Mouse (Mus musculus): Measurements from ENCODE around the gene Tbc1d10a.
A peak's percentile ranks its signal among the peaks of the same experiment; 100 is the strongest.

Gene Tbc1d10a

GRCm38 (mm10) chr11:4237389-4237912, 50.9 kb downstream of the Tbc1d10a start:
- DNase-seq (ENCODE audit: low spot score) = no peak

- DNase-seq (ENCODE audit: low spot score) = no peak
These were observed 51.6 kb downstream of the Tbc1d10a start for GRCm38 (mm10) chr11:4238167-4238566.

DNA sequence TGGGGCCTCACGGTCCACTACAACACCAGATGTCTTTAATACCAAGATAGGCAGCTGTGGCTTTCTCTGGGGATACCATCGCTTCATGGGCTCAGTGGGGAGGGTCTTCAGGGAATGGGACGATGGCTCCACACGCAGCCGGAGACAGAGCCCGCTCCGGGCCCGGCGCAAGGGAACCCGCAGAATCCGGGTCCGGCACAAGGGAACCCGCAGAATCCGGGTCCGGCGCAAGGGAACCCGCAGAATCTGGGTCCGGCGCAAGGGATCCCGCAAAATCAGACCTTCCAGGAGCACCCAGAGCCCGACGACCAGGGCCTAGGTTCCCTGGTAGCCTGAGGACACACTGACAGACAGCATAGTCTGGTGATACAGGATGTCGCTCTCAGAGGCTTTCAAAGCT, 53.1 kb downstream of the Tbc1d10a start:
- DNase-seq (ENCODE audit: low spot score) = no peak

- no peak for DNase-seq (ENCODE audit: low spot score)
These were observed 53.6 kb downstream of the Tbc1d10a start for GRCm38 (mm10) chr11:4240151-4240550.

GRCm38 (mm10) chr11:4241180-4241579, 54.6 kb downstream of the Tbc1d10a start:
- no peak for DNase-seq (ENCODE audit: low spot score)

- DNase-seq (ENCODE audit: low spot score) = no peak
These were observed 59.5 kb downstream of the Tbc1d10a start for GRCm38 (mm10) chr11:4246126-4246525.

DNA sequence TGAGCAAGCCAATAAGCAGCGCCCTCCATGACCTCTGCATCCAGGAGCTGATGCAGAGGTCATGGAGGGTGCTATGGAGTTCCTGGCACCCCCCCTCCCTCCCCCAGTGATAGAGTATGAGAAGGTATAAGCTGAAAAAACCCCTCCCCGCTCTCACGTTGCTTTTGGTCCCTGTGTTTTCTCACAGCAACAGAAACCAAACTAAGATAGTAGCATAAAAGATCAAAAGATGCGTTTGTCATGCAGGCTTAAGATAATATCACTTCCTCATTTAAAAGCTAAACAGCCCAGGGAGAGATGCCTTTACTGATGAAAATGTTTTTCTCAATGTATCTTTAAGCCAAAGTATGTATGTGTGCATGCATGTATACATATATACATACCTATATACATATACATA, 60.0 kb downstream of the Tbc1d10a start:
- DNase-seq (ENCODE audit: low spot score) = no peak

- no peak for DNase-seq (ENCODE audit: low spot score)
These were observed 60.8 kb downstream of the Tbc1d10a start for GRCm38 (mm10) chr11:4247201-4247959.

- DNase-seq (ENCODE audit: low spot score) = no peak
These were observed 62.6 kb downstream of the Tbc1d10a start for GRCm38 (mm10) chr11:4249151-4249550.

GRCm38 (mm10) chr11:4250290-4250689, 63.7 kb downstream of the Tbc1d10a start:
- DNase-seq (ENCODE audit: low spot score) = no peak

- DNase-seq (ENCODE audit: low spot score) = no peak
These were observed 64.8 kb downstream of the Tbc1d10a start for GRCm38 (mm10) chr11:4251376-4251775.

- DNase-seq (ENCODE audit: low spot score) = no peak
These were observed 66.3 kb downstream of the Tbc1d10a start for GRCm38 (mm10) chr11:4252886-4253285.

DNA sequence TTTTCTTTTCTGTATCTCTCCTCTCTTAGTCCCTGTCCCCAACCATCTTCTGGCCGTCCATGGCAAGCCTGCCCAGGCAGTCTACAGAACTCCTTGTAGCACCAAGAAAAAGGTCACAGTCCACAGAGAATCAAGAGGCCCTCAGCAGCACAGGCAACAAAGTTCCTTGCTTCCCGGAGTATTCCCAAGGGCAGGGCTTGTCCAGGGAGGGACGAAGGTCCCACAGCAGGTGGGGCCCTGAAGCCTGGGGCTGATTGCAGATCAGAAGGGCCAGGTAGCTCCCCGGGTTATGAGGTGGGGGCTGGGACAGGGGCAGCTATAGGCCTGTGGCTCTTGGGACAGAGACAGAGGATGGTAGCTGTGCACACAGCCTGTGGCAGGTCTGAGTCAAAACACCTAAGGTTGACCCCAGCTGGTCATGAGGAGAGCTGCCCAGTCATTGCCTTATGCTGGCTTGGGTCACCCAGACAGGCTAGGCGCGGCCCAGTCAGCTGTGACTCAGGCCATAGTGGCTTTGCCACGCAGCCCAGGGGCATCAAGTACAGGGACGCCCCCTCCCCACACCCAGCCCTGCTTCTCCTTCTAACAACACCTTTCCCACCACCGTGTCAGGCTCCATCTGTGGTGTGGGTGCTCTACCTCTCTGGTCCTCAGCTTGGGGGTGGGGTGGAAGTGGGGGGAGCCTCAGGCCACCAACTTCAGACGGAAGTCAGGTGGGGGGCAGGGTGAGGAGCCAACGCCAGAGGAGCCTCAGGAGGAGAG, 70.4 kb downstream of the Tbc1d10a start, which contains the start of gene Lif:
Lif (plus strand) TSS at position 712 of the 762 bp plus-strand sequence.
- no peak for DNase-seq (ENCODE audit: low spot score)

- DNase-seq (ENCODE audit: low spot score) = no peak
These were observed 71.2 kb downstream of the Tbc1d10a start for GRCm38 (mm10) chr11:4257756-4258155.

DNA sequence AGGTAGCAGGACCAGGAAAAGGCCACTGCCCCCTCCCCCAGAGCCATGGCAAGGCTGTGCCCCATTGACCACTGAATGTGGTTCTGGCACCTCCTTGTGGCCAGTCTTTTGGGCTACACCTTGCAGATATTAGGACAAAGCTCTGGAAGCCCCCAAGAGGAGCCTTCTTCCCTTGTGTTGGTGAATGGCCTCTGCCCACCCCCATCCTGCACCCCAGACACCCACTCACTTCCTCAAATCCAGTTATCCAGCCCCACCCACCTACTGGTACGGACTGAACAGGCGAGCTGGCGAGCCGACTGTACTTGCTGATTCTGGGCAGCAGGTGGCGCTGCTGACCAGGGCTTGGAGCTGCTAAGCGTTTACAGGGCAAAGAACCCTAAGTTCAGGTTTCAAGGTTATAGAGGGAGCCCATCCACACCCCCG, 72.1 kb downstream of the Tbc1d10a start:
- peak; percentile 86 for DNase-seq (ENCODE audit: low spot score)

DNA sequence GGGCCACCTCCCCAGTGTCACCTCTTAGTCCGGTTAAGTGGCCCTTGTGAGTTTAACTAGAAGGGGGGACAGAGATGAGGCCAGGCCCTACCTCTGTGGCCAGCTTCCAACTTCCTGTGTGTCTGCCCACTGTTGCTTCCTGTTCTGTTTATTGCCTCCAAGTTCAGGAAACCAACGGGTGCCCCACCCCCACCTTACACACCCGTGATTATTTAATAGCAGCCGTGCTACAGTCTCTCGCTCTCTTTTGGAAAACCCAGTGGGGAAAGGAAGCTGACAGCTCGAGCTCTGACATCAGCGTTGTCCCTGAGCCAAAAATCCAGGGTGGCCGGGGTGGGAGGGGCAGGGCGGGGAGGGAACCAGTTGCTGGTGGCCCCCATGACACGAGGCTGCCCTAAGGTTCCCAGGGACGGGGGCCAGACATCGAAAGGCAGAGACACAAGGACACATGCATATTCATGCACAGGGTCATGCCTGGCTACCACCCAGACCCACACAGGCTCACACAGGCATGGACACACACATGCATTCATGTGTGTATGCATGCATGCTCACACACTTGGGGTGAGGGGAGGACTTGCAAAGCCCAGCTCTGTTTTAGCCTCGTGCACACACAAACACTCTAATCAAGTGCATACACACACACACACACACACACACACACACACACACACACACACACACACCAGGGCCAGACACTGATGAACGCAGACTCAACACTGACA, 74.0 kb downstream of the Tbc1d10a start:
- DNase-seq (ENCODE audit: low spot score) = no peak

GRCm38 (mm10) chr11:4261188-4261494, 74.6 kb downstream of the Tbc1d10a start:
- DNase-seq (ENCODE audit: low spot score) = peak; percentile 72

GRCm38 (mm10) chr11:4261969-4262368, 75.4 kb downstream of the Tbc1d10a start:
- DNase-seq (ENCODE audit: low spot score) = peak; percentile 33

GRCm38 (mm10) chr11:4262847-4263246, 76.3 kb downstream of the Tbc1d10a start:
- DNase-seq (ENCODE audit: low spot score) = no peak

DNA sequence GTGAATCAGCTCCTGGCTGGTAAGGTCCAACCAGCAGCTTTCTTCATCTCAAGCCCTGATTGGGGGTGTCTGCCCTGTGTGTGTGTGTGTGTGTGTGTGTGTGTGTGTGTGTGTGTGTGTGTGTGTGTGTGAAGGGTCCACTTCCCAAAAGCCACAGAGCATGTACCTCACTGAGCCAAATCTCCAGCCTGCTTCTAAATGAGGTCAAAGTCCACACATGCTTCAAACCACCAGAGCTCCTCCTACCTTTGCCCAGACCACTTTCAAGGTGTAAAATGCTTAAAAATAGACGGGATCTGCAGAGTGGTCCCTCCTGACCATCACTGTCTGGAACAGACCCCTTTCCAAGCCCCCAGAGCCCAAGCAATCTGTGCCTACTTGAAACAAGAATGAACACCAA, 76.7 kb downstream of the Tbc1d10a start:
- no peak for DNase-seq (ENCODE audit: low spot score)

GRCm38 (mm10) chr11:4264066-4264465, 77.5 kb downstream of the Tbc1d10a start:
- no peak for DNase-seq (ENCODE audit: low spot score)
